Mouse (Mus musculus) kidney, adult 18-20 months (tissue): ENCODE data around the gene Plek.
"Not testable (repeated sequence)": the region's sequence is repeated elsewhere in the genome, so short reads cannot be mapped to it uniquely, and the experiment has no call there.

Experiments used
- DNase-seq: peaks from one replicate; pipeline ENCODE4 v3.0.0; 2021

Plek gene

GRCm38 (mm10) chr11:17051545-17052475 is at the start of gene Plek, which contains the start of gene Cnrip1:
Gene Plek, minus strand, starts transcription at chr11:17052381.
Gene Cnrip1, plus strand, starts transcription at chr11:17051586.
- peak; percentile 47 for DNase-seq

- DNase-seq, result no peak
Observed at GRCm38 (mm10) chr11:17086106-17086505, 33.9 kb upstream of the Plek start.

- DNase-seq, result no peak
Observed at GRCm38 (mm10) chr11:17083866-17084265, 31.7 kb upstream of the Plek start.

- no peak for DNase-seq
Observed at GRCm38 (mm10) chr11:17083455-17083854, 31.3 kb upstream of the Plek start.

- no peak for DNase-seq
Observed at GRCm38 (mm10) chr11:17082953-17083352, 30.8 kb upstream of the Plek start.

- DNase-seq, result no peak
Observed at GRCm38 (mm10) chr11:17082086-17082485, 29.9 kb upstream of the Plek start.

- DNase-seq, result no peak
Observed at GRCm38 (mm10) chr11:17075656-17076055, 23.5 kb upstream of the Plek start.

GRCm38 (mm10) chr11:17069360-17069759 is 17.2 kb upstream of the Plek start:
- DNase-seq, result not testable (repeated sequence)

- DNase-seq, result no peak
Observed at GRCm38 (mm10) chr11:17052476-17053049, 382 bp upstream of the Plek start.

- DNase-seq, result no peak
Observed at GRCm38 (mm10) chr11:17045806-17046205, 6.4 kb downstream of the Plek start.

GRCm38 (mm10) chr11:17023984-17024383 is 28.2 kb downstream of the Plek start:
- DNase-seq, result no peak

GRCm38 (mm10) chr11:17023206-17023605 is 29.0 kb downstream of the Plek start:
- DNase-seq, result no peak

- no peak for DNase-seq
Observed at GRCm38 (mm10) chr11:17019328-17019727, 32.9 kb downstream of the Plek start.

- DNase-seq, result no peak
Observed at GRCm38 (mm10) chr11:17012948-17013347, 39.2 kb downstream of the Plek start.

- no peak for DNase-seq
Observed at GRCm38 (mm10) chr11:17008498-17008941, 43.7 kb downstream of the Plek start.

- no peak for DNase-seq
Observed at GRCm38 (mm10) chr11:17007517-17008173, 44.5 kb downstream of the Plek start.

- DNase-seq, result not testable (repeated sequence)
Observed at GRCm38 (mm10) chr11:17006526-17006925, 45.7 kb downstream of the Plek start.

- no peak for DNase-seq
Observed at GRCm38 (mm10) chr11:17004899-17005846, 47.0 kb downstream of the Plek start.

GRCm38 (mm10) chr11:17003757-17004156 is 48.4 kb downstream of the Plek start:
- no peak for DNase-seq

GRCm38 (mm10) chr11:17002739-17003373 is 49.3 kb downstream of the Plek start:
- no peak for DNase-seq
